Mouse (Mus musculus): ENCODE measurements around the gene Clec2g. TPM values are rescaled to one million over a fixed set of nuclear protein-coding genes. Genes with fewer than 3 reads are reported as not detected.
"Not testable (repeated sequence)": the region's sequence is repeated elsewhere in the genome, so short reads cannot be mapped to it uniquely, and the experiment has no call there.

Gene Clec2g
- total and polyA plus RNA-seq, 2 experiments from 2014 or later = not detected

DNA sequence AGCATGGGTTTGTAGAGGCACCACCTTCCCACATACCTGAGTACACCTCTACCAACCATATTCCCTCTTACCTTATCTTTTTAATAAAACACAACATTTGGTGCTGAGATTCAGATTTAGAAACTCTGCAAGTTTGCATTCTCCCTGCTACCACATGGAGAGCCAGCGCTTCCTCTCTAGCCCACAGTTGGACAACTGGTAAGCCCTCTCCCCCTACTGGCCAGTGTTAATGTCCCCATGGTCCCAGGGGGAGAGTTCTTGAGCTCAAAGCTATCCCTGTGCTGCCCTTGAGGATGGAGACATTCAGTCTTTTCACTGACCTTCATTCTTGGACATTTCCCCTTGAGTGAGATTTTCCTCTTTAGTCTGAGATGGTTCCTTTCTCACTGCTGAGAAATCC lies 26.9 kb downstream of the Clec2g start:
- Histone ChIP-seq H3K4me1 (ENCODE audit: insufficient read depth, low read length) (no peaks in the 10 kb centered on the region), H3K9ac (replicated peaks; ENCODE audit: low read length) (no peak overlapping the region), H3K4me2 (ENCODE audit: low read depth, low read length) (no peak overlapping the region), H3K27ac (no peak overlapping the region), H3K4me3 (ENCODE audit: low read length) (no peak overlapping the region), H3K36me3 (ENCODE audit: insufficient read depth, low read length) (no peaks in the 10 kb centered on the region), H3K27me3 (ENCODE audit: insufficient read depth, low read length) (no peaks in the 10 kb centered on the region), H3K9me3 (ENCODE audit: low read length) (no peaks in the 10 kb centered on the region)
- no peak for TF ChIP-seq CTCF (IDR thresholded peaks at IDR 0.05; ENCODE audit: low read depth)
- ATAC-seq (no peak), DNase-seq (ENCODE audit: low spot score) (no peak)
- WGBS = 82% methylated on average over 1 of the region's 1 CpGs

GRCm38 (mm10) chr6:128962108-128962507 lies 27.9 kb downstream of the Clec2g start:
- H3K9me3 ChIP-seq (ENCODE audit: low read length); H3K27ac ChIP-seq; DNase-seq (ENCODE audit: low spot score); H3K27me3 ChIP-seq (ENCODE audit: insufficient read depth, low read length); H3K4me3 ChIP-seq (ENCODE audit: low read length); H3K4me2 ChIP-seq (ENCODE audit: low read depth, low read length); H3K9ac ChIP-seq (replicated peaks; ENCODE audit: low read length); H3K36me3 ChIP-seq (ENCODE audit: insufficient read depth, low read length); H3K4me1 ChIP-seq (ENCODE audit: insufficient read depth, low read length); ATAC-seq: not testable (repeated sequence)
- WGBS = 87% methylated on average over 2 of the region's 2 CpGs

- Histone ChIP-seq H3K4me3 (ENCODE audit: low read length) (no peak overlapping the region), H3K36me3 (ENCODE audit: insufficient read depth, low read length) (no peaks in the 10 kb centered on the region), H3K4me2 (ENCODE audit: low read depth, low read length) (no peak overlapping the region), H3K9ac (replicated peaks; ENCODE audit: low read length) (no peak overlapping the region), H3K9me3 (ENCODE audit: low read length) (no peaks in the 10 kb centered on the region), H3K27ac (no peak overlapping the region), H3K27me3 (ENCODE audit: insufficient read depth, low read length) (no peaks in the 10 kb centered on the region), H3K4me1 (ENCODE audit: insufficient read depth, low read length) (no peaks in the 10 kb centered on the region)
- DNase-seq (ENCODE audit: low spot score) = no peak
- ATAC-seq = no peak
- no peak for TF ChIP-seq CTCF (IDR thresholded peaks at IDR 0.05; ENCODE audit: low read depth)
Measured at GRCm38 (mm10) chr6:128964519-128964918, 30.3 kb downstream of the Clec2g start.

- H3K36me3 ChIP-seq (ENCODE audit: insufficient read depth, low read length) = no peaks in the 10 kb centered on the region
- H3K4me1 ChIP-seq (ENCODE audit: insufficient read depth, low read length) = no peaks in the 10 kb centered on the region
- no peak for TF ChIP-seq CTCF (IDR thresholded peaks at IDR 0.05; ENCODE audit: low read depth)
- no peak overlapping the region for H3K27ac ChIP-seq
- DNase-seq (ENCODE audit: low spot score) (no peak), ATAC-seq (no peak)
- no peaks in the 10 kb centered on the region for H3K27me3 ChIP-seq (ENCODE audit: insufficient read depth, low read length)
- H3K9ac ChIP-seq (replicated peaks; ENCODE audit: low read length) = no peak overlapping the region
- H3K9me3 ChIP-seq (ENCODE audit: low read length) = no peaks in the 10 kb centered on the region
- no peak overlapping the region for H3K4me3 ChIP-seq (ENCODE audit: low read length)
- no peak overlapping the region for H3K4me2 ChIP-seq (ENCODE audit: low read depth, low read length)
Measured at GRCm38 (mm10) chr6:128968463-128968862, 34.3 kb downstream of the Clec2g start.

DNA sequence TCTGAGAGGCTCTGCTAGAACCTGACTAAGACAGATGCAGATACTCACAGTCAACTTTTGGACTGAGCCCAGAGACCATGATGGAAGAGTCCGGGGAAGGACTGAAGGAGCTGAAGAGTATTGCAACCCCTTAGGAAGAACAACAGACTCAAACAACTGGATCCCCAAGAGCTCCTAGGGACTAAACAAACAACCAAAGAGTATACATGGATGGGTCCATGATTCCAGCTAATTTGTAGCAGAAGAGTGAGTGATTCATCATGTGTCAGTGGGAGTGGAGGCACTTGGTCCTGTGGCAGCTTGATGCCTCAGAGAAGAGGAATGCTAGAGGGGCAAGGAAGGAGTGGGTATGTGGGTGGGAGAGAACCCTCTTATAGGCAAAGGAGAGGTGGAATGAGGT lies 35.6 kb downstream of the Clec2g start:
- Histone ChIP-seq H3K4me1 (ENCODE audit: insufficient read depth, low read length) (no peaks in the 10 kb centered on the region), H3K4me2 (ENCODE audit: low read depth, low read length) (no peak overlapping the region), H3K9me3 (ENCODE audit: low read length) (no peaks in the 10 kb centered on the region), H3K36me3 (ENCODE audit: insufficient read depth, low read length) (no peaks in the 10 kb centered on the region), H3K4me3 (ENCODE audit: low read length) (no peak overlapping the region), H3K27me3 (ENCODE audit: insufficient read depth, low read length) (no peaks in the 10 kb centered on the region), H3K27ac (no peak overlapping the region), H3K9ac (replicated peaks; ENCODE audit: low read length) (no peak overlapping the region)
- TF ChIP-seq CTCF (IDR thresholded peaks at IDR 0.05; ENCODE audit: low read depth) = no peak
- ATAC-seq (no peak), DNase-seq (ENCODE audit: low spot score) (no peak)
- WGBS = 92% methylated on average over 1 of the region's 1 CpGs

GRCm38 (mm10) chr6:128970508-128971393 lies 36.6 kb downstream of the Clec2g start:
- H3K27ac ChIP-seq; H3K4me3 ChIP-seq (ENCODE audit: low read length); H3K9ac ChIP-seq (replicated peaks; ENCODE audit: low read length); H3K4me2 ChIP-seq (ENCODE audit: low read depth, low read length); H3K4me1 ChIP-seq (ENCODE audit: insufficient read depth, low read length); DNase-seq (ENCODE audit: low spot score); H3K27me3 ChIP-seq (ENCODE audit: insufficient read depth, low read length); H3K36me3 ChIP-seq (ENCODE audit: insufficient read depth, low read length); ATAC-seq; H3K9me3 ChIP-seq (ENCODE audit: low read length): not testable (repeated sequence)
- WGBS = 96% methylated on average over 20 of the region's 20 CpGs

DNA sequence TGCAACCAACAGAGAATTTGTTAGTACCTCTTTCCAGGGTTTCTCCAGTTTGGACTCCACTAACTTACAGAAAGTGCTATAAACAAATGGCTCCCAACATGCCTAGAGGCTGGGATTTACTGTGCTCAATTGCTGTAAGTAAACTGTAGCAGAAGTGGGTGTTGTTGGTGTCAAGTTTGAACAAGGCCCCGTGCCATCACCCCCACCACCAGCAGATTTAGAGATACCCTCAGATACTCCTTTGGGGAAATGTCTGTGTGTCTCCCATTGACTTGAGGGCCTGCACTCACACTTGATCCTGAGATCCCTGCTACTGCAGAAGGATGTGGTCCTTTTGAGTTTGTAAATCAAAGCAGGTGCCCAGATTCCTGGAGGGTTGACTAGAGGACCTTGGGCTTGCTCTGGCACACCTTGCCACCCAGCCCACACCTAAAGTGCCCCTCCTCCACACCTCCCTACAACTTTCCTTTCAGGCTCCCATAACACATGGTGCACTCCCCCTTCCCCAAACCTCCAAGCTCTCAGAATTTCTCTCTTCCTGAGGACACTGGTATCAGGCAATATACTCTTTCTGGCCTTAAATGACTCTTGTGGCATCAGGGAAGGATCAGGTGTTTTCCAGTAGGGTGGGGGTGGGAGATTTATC lies 37.3 kb downstream of the Clec2g start:
- DNase-seq (ENCODE audit: low spot score) = no peak
- Histone ChIP-seq H3K36me3 (ENCODE audit: insufficient read depth, low read length) (no peaks in the 10 kb centered on the region), H3K4me2 (ENCODE audit: low read depth, low read length) (no peak overlapping the region), H3K9me3 (ENCODE audit: low read length) (no peaks in the 10 kb centered on the region), H3K4me3 (ENCODE audit: low read length) (no peak overlapping the region), H3K27me3 (ENCODE audit: insufficient read depth, low read length) (no peaks in the 10 kb centered on the region), H3K9ac (replicated peaks; ENCODE audit: low read length) (no peak overlapping the region), H3K27ac (no peak overlapping the region), H3K4me1 (ENCODE audit: insufficient read depth, low read length) (no peaks in the 10 kb centered on the region)
- no peak for TF ChIP-seq CTCF (IDR thresholded peaks at IDR 0.05; ENCODE audit: low read depth)
- no peak for ATAC-seq
- 83% methylated on average over 1 of the region's 1 CpGs for WGBS
